Mouse (Mus musculus) megakaryocyte, adult 5-6 weeks (primary cell): ENCODE measurements around the gene Fkbp10. TPM values are rescaled to one million over a fixed set of nuclear protein-coding genes. Genes with fewer than 3 reads are reported as not detected.

ENCODE experiments used
- ATAC-seq: 2 replicates; pipeline ENCODE4 v1.8.0; 2016; ENCODE audit warnings: mild to moderate bottlenecking, inconsistent platforms; ENCODE audit not compliant: poor library complexity, severe bottlenecking
- total RNA-seq, 2 experiments: library from RNA; stranded (forward) in 1 of 2; stranded (reverse) in 1 of 2; fragments of 153-499, 151-499 nt in 1 of 2; fragments of 221-1000, 200-1000 nt in 1 of 2; gene quantifications; 2 replicates each; pipeline versions ENCODE4 v1.2.3 to v1.2.4; 2015 to 2017

Fkbp10 gene
- total RNA-seq, 2 experiments from 2014 or later, result 0.09 TPM; not detected in 1

- no peak for ATAC-seq
These were observed 21.8 kb upstream of the Fkbp10 start for GRCm38 (mm10) chr11:100393733-100394132.

- ATAC-seq, result no peak
These were observed 21.0 kb upstream of the Fkbp10 start for GRCm38 (mm10) chr11:100394353-100395074.

GRCm38 (mm10) chr11:100395200-100395599, 20.3 kb upstream of the Fkbp10 start:
- peak; percentile 37 for ATAC-seq

- no peak for ATAC-seq
These were observed 19.5 kb upstream of the Fkbp10 start for GRCm38 (mm10) chr11:100395861-100396631.

GRCm38 (mm10) chr11:100396886-100397599, 18.5 kb upstream of the Fkbp10 start:
- peak; percentile 7 for ATAC-seq

- peak; percentile 86 for ATAC-seq
These were observed 17.7 kb upstream of the Fkbp10 start, which contains the start of gene Jup for GRCm38 (mm10) chr11:100397600-100398389. Gene Jup (minus strand): TSS chr11:100397763.

- no peak for ATAC-seq
These were observed 17.0 kb upstream of the Fkbp10 start for GRCm38 (mm10) chr11:100398517-100398916.

GRCm38 (mm10) chr11:100399320-100399719, 16.2 kb upstream of the Fkbp10 start:
- ATAC-seq, result no peak

- ATAC-seq, result no peak
These were observed 15.6 kb upstream of the Fkbp10 start for GRCm38 (mm10) chr11:100399727-100400538.

GRCm38 (mm10) chr11:100400842-100401241, 14.7 kb upstream of the Fkbp10 start:
- peak; percentile 45 for ATAC-seq

GRCm38 (mm10) chr11:100402240-100402639, 13.3 kb upstream of the Fkbp10 start:
- no peak for ATAC-seq

GRCm38 (mm10) chr11:100402682-100403081, 12.8 kb upstream of the Fkbp10 start:
- no peak for ATAC-seq

- ATAC-seq, result no peak
These were observed 11.9 kb upstream of the Fkbp10 start for GRCm38 (mm10) chr11:100403445-100404134.

- no peak for ATAC-seq
These were observed 10.9 kb upstream of the Fkbp10 start for GRCm38 (mm10) chr11:100404456-100405074.

GRCm38 (mm10) chr11:100406273-100406672, 9.2 kb upstream of the Fkbp10 start:
- no peak for ATAC-seq

GRCm38 (mm10) chr11:100406995-100407705, 8.3 kb upstream of the Fkbp10 start:
- ATAC-seq, result no peak

- ATAC-seq, result peak; percentile 49
These were observed 7.2 kb upstream of the Fkbp10 start for GRCm38 (mm10) chr11:100408076-100408834.
